Mouse (Mus musculus) megakaryocyte, embryonic 14.5 days (primary cell): ENCODE measurements at regions not wholly inside any gene's neighbourhood (a gene's known extent, or its start where the extent isn't known, plus 50 kb on each side); places are given as distances from the start of the nearest gene placed in this dataset.

Experiments
- FLI1 ChIP-seq: IDR thresholded peaks from 2 replicates; pipeline ENCODE4 v1.6.1; 2012; ENCODE audit warnings: low read length, inconsistent platforms, mixed read lengths
- GATA1 ChIP-seq: IDR thresholded peaks from 3 replicates; pipeline ENCODE4 v1.6.1; 2012; ENCODE audit warnings: mixed read lengths, low read length, inconsistent platforms, borderline replicate concordance

GRCm38 (mm10) chr16:29826927-29827326 lies 237.3 kb upstream of the Hes1 start:
- no peak for TF ChIP-seq GATA1
- TF ChIP-seq FLI1: no peak
